In the genomic region with DNA sequence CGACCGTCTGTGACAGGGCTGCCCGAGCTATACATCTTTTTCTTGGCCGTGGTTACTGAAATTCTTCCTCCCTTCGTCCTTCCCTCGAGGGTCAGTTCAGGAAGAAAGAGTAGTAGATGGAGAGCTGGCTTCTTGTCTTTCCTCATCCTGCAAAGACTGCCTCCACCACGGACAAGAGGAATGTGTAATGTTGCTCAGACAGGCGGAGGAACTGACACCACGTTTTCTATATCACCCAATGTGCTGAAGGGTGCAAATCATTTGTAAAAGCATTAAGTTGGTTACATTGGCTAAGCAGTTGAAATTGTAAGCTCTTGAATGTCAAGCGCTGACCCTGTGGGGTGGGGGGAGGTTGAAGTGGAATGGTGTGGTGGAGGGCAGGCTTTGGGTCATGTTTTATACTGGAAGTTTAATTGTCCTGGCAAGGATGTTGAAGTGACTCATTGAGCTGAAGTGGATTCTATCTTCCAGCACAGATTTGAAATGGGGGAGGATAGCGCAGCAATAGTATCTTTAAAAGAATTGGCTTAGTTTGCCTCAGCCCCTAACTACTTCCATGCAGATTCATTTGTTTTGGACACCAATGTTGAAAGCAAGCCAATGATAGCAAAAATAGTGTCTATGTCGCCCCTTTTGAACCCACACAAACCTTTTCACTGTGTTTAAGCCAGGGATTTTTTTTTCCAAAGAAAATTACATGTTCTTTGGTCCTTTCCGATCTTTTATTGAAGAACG, we compare ENCODE assay signal across 14 mouse cellular contexts.
DNase-seq lines count a peak whose midpoint lies in the region; ATAC-seq lines count a peak whose summit lies in the region.
"Had no signal": no experiment of that assay in that cellular context is flagged by ENCODE, and none has a peak within 500 bp of the region (broad histone marks: within the 10 kb centered on the region; RNA-seq: fewer than 3 reads in every experiment).

No protein-coding gene starts in this region.

- no peak overlapping the region for H3K9ac ChIP-seq in kidney, embryonic 16.5 days (replicated peaks; ENCODE audit: low read length)
- H3K9ac ChIP-seq: forebrain, embryonic 13.5 days; hindbrain, embryonic 15.5 days had no signal

- no peak overlapping the region for H3K4me3 ChIP-seq in kidney, embryonic 16.5 days (ENCODE audit: low read length)
- H3K4me3 ChIP-seq: forebrain, embryonic 13.5 days; hindbrain, embryonic 15.5 days; megakaryocyte, embryonic 14.5 days had no signal

- peaks cover 7% of the 10 kb centered on the region; the same call in 1 of the 2 replicates for H3K4me1 ChIP-seq in kidney, embryonic 16.5 days (ENCODE audit: insufficient read depth, low read length)
- H3K4me1 ChIP-seq: forebrain, embryonic 13.5 days; hindbrain, embryonic 15.5 days; megakaryocyte, embryonic 14.5 days had no signal

- no peaks in the 10 kb centered on the region for H3K36me3 ChIP-seq in kidney, embryonic 16.5 days (ENCODE audit: insufficient read depth, low read length)
- H3K36me3 ChIP-seq: hindbrain, embryonic 15.5 days had no signal

- H3K27me3 ChIP-seq in kidney, embryonic 16.5 days (ENCODE audit: insufficient read depth, low read length) = no peaks in the 10 kb centered on the region
- H3K27me3 ChIP-seq: forebrain, embryonic 13.5 days; hindbrain, embryonic 15.5 days; megakaryocyte, embryonic 14.5 days had no signal

- no peak overlapping the region for H3K27ac ChIP-seq in kidney, embryonic 16.5 days (ENCODE audit: low read length)
- H3K27ac ChIP-seq: forebrain, embryonic 13.5 days; hindbrain, embryonic 15.5 days had no signal

- peak; percentile 80 for ATAC-seq in kidney, embryonic 16.5 days (ENCODE audit: low FRiP score, low TSS enrichment)
- no peak for ATAC-seq in megakaryocyte progenitor cell, adult 5-6 weeks (replicated peaks; ENCODE audit: poor library complexity)
- ATAC-seq: forebrain, embryonic 13.5 days had no signal

- peaks cover 3% of the 10 kb centered on the region; the same call in 1 of the 2 replicates for H3K9me3 ChIP-seq in kidney, embryonic 16.5 days (ENCODE audit: low read length)
- H3K9me3 ChIP-seq: forebrain, embryonic 13.5 days; hindbrain, embryonic 15.5 days had no signal

- peak; percentile 13 for DNase-seq in adrenal gland, adult 2 months
- DNase-seq in adrenal gland, adult 8-10 months = no peak
- peak; percentile 8 for DNase-seq in ovary, postnatal 36 days (ENCODE audit: low spot score)
- DNase-seq in ovary, postnatal 14 days (ENCODE audit: low spot score) = no peak
- DNase-seq in left cerebral cortex, adult 18-20 months (ENCODE audit: low spot score in 2 of 2) = no peak
- DNase-seq in layer of hippocampus, adult 18-20 months (ENCODE audit: low spot score in 2 of 2) = no peak
- DNase-seq: cerebellum, adult 9-10 months; gastrocnemius, postnatal 25 days; layer of hippocampus, adult 9-11 months had no signal

- WGBS in kidney, embryonic 16.5 days = 34% methylated on average over 14 of the region's 14 CpGs

- H3K4me2 ChIP-seq in kidney, embryonic 16.5 days (replicated peaks; ENCODE audit: low read depth, low read length) = no peak overlapping the region; the same call in 1 of the 2 replicates
- H3K4me2 ChIP-seq: forebrain, embryonic 13.5 days; hindbrain, embryonic 15.5 days had no signal

Comparison
In these comparisons a context has a peak if more than half of its experiments do, and no peak if none do; other contexts are left out.
1. DNase-seq: peak in adrenal gland, adult 2 months (single experiment) and ovary, postnatal 36 days (single experiment); none in adrenal gland, adult 8-10 months (single experiment), ovary, postnatal 14 days (single experiment), left cerebral cortex, adult 18-20 months (0 of 2) and layer of hippocampus, adult 18-20 months (0 of 2).